Mouse (Mus musculus) lung, embryonic 16.5 days (tissue): ENCODE measurements around the gene Morf4l1. TPM values are rescaled to one million over a fixed set of nuclear protein-coding genes. Genes with fewer than 3 reads are reported as not detected.
"Not testable (repeated sequence)": the region's sequence is repeated elsewhere in the genome, so short reads cannot be mapped to it uniquely, and the experiment has no call there.

Experiments used
- ATAC-seq: fragments of 200-750 bp; cut with Nextera tagmentation; 2 replicates; pipeline ENCODE4 v1.8.0; 2017; ENCODE audit warnings: low read depth, mild to moderate bottlenecking, moderate library complexity
- H3K27ac ChIP-seq: fragments of 300-500 bp; sonication (generic); 2 replicates; pipeline ENCODE4 v1.5.1; 2014; ENCODE audit warnings: mild to moderate bottlenecking, control low read depth, low read length
- H3K27me3 ChIP-seq: fragments of 300-500 bp; sonication (generic); 2 replicates; pipeline ENCODE4 v1.6.1; 2014; ENCODE audit warnings: low read depth, low read length, mixed read lengths; ENCODE audit not compliant: control insufficient read depth, insufficient read depth
- H3K36me3 ChIP-seq: fragments of 300-500 bp; sonication (generic); 2 replicates; pipeline ENCODE4 v1.6.1; 2014; ENCODE audit warnings: low read length; ENCODE audit not compliant: control insufficient read depth, insufficient read depth
- H3K4me1 ChIP-seq: fragments of 300-500 bp; sonication (generic); replicated peaks from 2 replicates; pipeline ENCODE4 v1.6.1; 2014; ENCODE audit warnings: low read length, mixed read lengths; ENCODE audit not compliant: control insufficient read depth, insufficient read depth
- H3K4me2 ChIP-seq: fragments of 300-500 bp; sonication (generic); 2 replicates; pipeline ENCODE4 v1.6.1; 2014; ENCODE audit warnings: low read depth, low read length, control low read depth
- H3K4me3 ChIP-seq: fragments of 300-500 bp; sonication (generic); 2 replicates; pipeline ENCODE4 v1.5.1; 2014; ENCODE audit warnings: mild to moderate bottlenecking, low read length, control low read depth
- H3K9ac ChIP-seq: fragments of 300-500 bp; sonication (generic); 2 replicates; pipeline ENCODE4 v1.6.1; 2014; ENCODE audit warnings: low read length, control low read depth
- H3K9me3 ChIP-seq: fragments of 300-500 bp; sonication (generic); 2 replicates; pipeline ENCODE4 v1.6.1; 2016; ENCODE audit warnings: low read length; ENCODE audit not compliant: control insufficient read depth
- WGBS: fragments of 180-500 bp; shearing (Covaris S2); extraction: QIAGEN DNeasy Blood & Tissue Kit; methylation state at CpG from one replicate; pipeline ENCODE4 v1.1.7; 2014; 5-methylcytosine and 5-hydroxymethylcytosine counted together
- polyA plus RNA-seq: library from polyadenylated mRNA; unstranded; fragments of >200 nt; fragmentation: Nextera tagmentation; extraction: Ambion mirVana; gene quantifications from 2 replicates; pipeline ENCODE4 v1.2.1, GENCODE M21; 2015

Morf4l1 gene
- polyA plus RNA-seq, 1 experiment from 2014 or later, result 424 TPM

DNA sequence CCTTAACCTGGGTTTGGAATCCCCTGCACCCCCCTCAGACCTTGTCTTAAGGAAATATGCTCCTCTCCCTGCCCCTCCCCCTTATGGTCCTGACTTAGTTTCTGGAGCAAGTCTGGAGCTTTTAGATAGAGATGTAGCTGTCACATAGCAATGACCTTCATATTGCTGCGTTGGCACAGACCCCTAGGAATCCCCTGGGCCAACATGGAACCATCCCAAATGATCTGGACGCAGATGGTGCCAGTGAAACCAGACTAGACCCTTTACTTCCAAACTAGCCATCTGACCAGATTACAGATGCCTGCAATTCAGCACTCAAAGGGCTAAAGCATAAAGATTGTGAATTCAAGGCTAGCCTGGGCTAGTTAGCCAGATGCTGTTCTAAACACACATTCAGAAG is 57.9 kb downstream of the Morf4l1 start:
- no peak overlapping the region for H3K9ac ChIP-seq
- ATAC-seq, result no peak
- H3K4me3 ChIP-seq, result peak overlapping the region; percentile 65
- no peak overlapping the region for H3K27ac ChIP-seq
- H3K4me1 ChIP-seq, result 0 out of 2 replicates have a peak, but pooled peaks cover 3% of the 10 kb centered on the region
- H3K9me3 ChIP-seq, result no peaks in the 10 kb centered on the region
- peak overlapping the region; percentile 71 for H3K4me2 ChIP-seq
- no peaks in the 10 kb centered on the region for H3K27me3 ChIP-seq
- no peaks in the 10 kb centered on the region for H3K36me3 ChIP-seq
- WGBS, result 84% methylated on average over 2 of the region's 2 CpGs

DNA sequence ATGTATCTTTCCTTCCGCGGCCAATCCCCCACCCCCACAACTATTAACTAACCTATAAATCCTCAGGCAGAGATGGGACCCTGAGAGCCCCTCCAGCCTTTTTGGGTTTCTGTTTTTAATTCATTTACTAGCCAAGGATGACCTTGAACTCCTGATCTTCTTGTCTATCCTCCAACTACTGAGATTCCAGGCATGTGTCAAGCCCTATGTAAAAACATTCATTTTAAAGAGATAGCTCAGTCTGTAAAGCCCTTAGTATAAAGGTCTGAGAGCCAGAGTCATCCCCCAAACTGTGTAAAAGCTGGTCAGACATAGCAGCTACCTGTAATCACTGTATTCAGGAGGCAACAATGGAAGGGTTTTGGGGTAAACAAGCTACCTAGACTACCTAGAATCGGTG is 58.7 kb downstream of the Morf4l1 start:
- WGBS, result 81% methylated on average over 3 of the region's 3 CpGs
- no peak for ATAC-seq
- peak overlapping the region; percentile 65 for H3K4me3 ChIP-seq
- no peak overlapping the region for H3K27ac ChIP-seq
- peak overlapping the region; percentile 59; the same call in 1 of the 2 replicates for H3K9ac ChIP-seq
- H3K4me1 ChIP-seq, result 0 out of 2 replicates have a peak, but pooled peaks cover 3% of the 10 kb centered on the region
- H3K9me3 ChIP-seq, result no peaks in the 10 kb centered on the region
- no peaks in the 10 kb centered on the region for H3K36me3 ChIP-seq
- H3K4me2 ChIP-seq, result peak overlapping the region; percentile 71
- H3K27me3 ChIP-seq, result no peaks in the 10 kb centered on the region

- WGBS, result 35% methylated on average over 5 of the region's 5 CpGs
- Histone ChIP-seq H3K4me3 (peak overlapping the region; percentile 65), H3K36me3 (no peaks in the 10 kb centered on the region), H3K9ac (peak overlapping the region; percentile 59), H3K27me3 (no peaks in the 10 kb centered on the region), H3K4me1 (0 out of 2 replicates have a peak, but pooled peaks cover 3% of the 10 kb centered on the region), H3K9me3 (no peaks in the 10 kb centered on the region), H3K27ac (no peak overlapping the region), H3K4me2 (peak overlapping the region; percentile 71)
- no peak for ATAC-seq
Observed at GRCm38 (mm10) chr9:90055409-90055808, 59.2 kb downstream of the Morf4l1 start.

- H3K36me3 ChIP-seq, result no peaks in the 10 kb centered on the region
- H3K4me2 ChIP-seq, result peak overlapping the region; percentile 71
- WGBS, result 0% methylated on average over 36 of the region's 37 CpGs
- peak overlapping the region; percentile 83 for H3K9ac ChIP-seq
- no peaks in the 10 kb centered on the region for H3K9me3 ChIP-seq
- ATAC-seq, result peak; percentile 94
- no peaks in the 10 kb centered on the region for H3K27me3 ChIP-seq
- peak overlapping the region; percentile 65 for H3K4me3 ChIP-seq
- H3K27ac ChIP-seq, result peak overlapping the region; percentile 81
- 0 out of 2 replicates have a peak, but pooled peaks cover 3% of the 10 kb centered on the region for H3K4me1 ChIP-seq
Observed at GRCm38 (mm10) chr9:90054371-90055145, 60.0 kb downstream of the Morf4l1 start.

- peak within 1 kb of the TSS; percentile 71 for H3K4me2 ChIP-seq
- H3K4me1 ChIP-seq, result 0 out of 2 replicates have a peak, but pooled peaks cover 3% of the 10 kb centered on the region
- ATAC-seq, result no peak
- H3K9me3 ChIP-seq, result no peaks in the 10 kb centered on the region
- peak within 1 kb of the TSS; percentile 81 for H3K27ac ChIP-seq
- H3K9ac ChIP-seq, result peak within 1 kb of the TSS; percentile 83
- no peaks in the 10 kb centered on the region for H3K36me3 ChIP-seq
- no peaks in the 10 kb centered on the region for H3K27me3 ChIP-seq
- peak within 1 kb of the TSS; percentile 65 for H3K4me3 ChIP-seq
- WGBS, result 63% methylated on average over 2 of the region's 2 CpGs
Observed at GRCm38 (mm10) chr9:90053852-90054251, 60.7 kb downstream of the Morf4l1 start, which contains the start of gene Ctsh. Ctsh (plus strand) TSS chr9:90054152.

DNA sequence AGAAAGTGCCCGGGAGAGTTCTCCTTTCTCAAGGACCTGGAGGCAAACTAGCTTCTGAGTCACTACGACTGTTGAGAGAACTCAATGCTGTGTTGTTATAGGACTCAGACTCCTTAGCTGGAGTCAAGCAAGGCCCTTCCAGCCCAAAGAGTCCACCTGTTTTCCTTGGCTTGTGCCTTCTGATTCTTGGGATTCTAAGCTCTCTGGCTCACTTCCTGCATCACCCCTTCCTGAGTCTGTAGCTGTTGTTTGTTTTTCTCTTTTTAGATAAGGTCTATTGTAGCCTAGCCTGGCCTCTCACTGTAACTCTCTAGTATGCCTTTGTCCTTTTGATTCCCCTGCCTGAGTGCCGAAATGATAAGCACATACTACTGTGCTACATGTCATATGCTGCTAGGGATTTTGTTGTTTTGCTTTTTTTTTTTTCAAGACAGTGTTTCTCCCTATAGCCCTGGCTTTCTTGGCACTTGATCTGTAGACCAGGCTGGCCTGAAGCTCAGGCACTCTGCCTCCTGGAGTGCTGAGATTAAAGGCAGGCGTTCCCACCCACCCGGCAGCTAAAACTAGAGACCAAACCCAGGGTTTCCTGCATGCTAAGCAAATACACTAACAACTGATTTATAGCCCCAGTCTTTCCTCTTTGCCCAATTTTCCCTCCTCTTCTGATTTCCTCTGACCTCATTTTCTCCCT is 66.5 kb downstream of the Morf4l1 start:
- no peaks in the 10 kb centered on the region for H3K36me3 ChIP-seq
- no peak overlapping the region for H3K9ac ChIP-seq
- H3K4me1 ChIP-seq, result no peaks in the 10 kb centered on the region
- WGBS, result 29% methylated on average over 5 of the region's 5 CpGs
- peak; percentile 60 for ATAC-seq
- no peaks in the 10 kb centered on the region for H3K27me3 ChIP-seq
- H3K9me3 ChIP-seq, result peaks cover 6% of the 10 kb centered on the region; the same call in 1 of the 2 replicates
- H3K27ac ChIP-seq, result peak overlapping the region; percentile 14
- no peak overlapping the region for H3K4me3 ChIP-seq
- no peak overlapping the region for H3K4me2 ChIP-seq

DNA sequence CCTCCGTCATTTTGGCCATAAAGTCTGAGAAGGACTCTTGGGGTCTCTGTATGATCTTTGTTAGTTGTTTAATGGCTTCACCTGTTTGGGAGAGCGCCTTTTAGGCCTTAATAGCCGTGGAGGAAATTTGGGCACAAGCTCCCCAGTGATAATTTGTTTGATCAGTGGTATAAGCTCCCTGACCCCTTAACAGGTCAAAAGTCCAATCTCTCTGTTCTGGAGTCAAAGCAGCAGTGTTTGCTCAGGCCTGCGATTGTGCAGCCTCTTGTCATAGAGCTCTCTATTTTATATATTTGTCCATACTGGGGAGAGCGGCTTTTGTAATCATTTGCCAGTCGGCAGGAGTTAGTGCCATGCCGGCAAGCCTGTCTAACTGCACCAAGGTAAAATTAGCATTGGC is 69.4 kb downstream of the Morf4l1 start:
- no peak overlapping the region for H3K4me2 ChIP-seq

DNA sequence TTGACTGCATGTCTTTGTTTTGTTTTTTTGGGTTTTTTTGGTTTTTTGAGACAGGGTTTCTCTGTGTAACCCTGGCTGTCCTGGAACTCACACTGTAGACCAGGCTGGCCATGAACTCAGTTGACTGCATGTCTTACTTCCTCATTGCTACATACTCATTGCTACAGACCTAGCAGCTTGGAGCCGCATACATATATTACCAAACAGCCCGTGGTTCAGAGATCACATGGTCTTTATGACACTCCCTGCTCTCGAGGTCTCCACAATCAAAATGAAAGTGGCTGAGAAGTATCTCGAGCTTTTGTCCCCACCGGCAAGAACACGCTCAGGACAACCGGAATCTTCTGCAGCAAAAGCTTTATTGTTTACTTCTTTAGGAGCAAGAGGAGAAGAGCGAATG is 71.7 kb downstream of the Morf4l1 start:
- H3K27ac ChIP-seq, H3K9ac ChIP-seq, H3K4me3 ChIP-seq, H3K9me3 ChIP-seq, ATAC-seq, H3K4me1 ChIP-seq, H3K27me3 ChIP-seq, H3K36me3 ChIP-seq, H3K4me2 ChIP-seq: not testable (repeated sequence)
- WGBS, result 88% methylated on average over 8 of the region's 8 CpGs

More for the DNA sequence above, 69.4 kb downstream of the Morf4l1 start:
- Histone ChIP-seq H3K4me3 (no peak overlapping the region), H3K4me1 (no peaks in the 10 kb centered on the region), H3K27me3 (no peaks in the 10 kb centered on the region), H3K36me3 (no peaks in the 10 kb centered on the region), H3K9me3 (peaks cover 6% of the 10 kb centered on the region; the same call in 1 of the 2 replicates), H3K9ac (no peak overlapping the region), H3K27ac (no peak overlapping the region)
- 78% methylated on average over 7 of the region's 7 CpGs for WGBS
- no peak for ATAC-seq
